Mouse (Mus musculus) common myeloid progenitor, adult 5-6 weeks (primary cell): Measurements from ENCODE around the gene Thap2. TPM values are rescaled to one million over a fixed set of nuclear protein-coding genes. Genes with fewer than 3 reads are reported as not detected.
A peak's percentile ranks its signal among the peaks of the same experiment; 100 is the strongest.

Experiments
- ATAC-seq: replicated peaks from 2 replicates; pipeline ENCODE4 v1.8.0; 2016; ENCODE audit warnings: low read depth, mild to moderate bottlenecking, moderate TSS enrichment, inconsistent platforms; ENCODE audit not compliant: poor library complexity, severe bottlenecking
- total RNA-seq: library from RNA; stranded (forward); fragments of 200-1000, 187-1606 nt; gene quantifications from 2 replicates; pipeline ENCODE4 v1.2.3, GENCODE M21; 2017

The Thap2 gene
- total RNA-seq, 1 experiment from 2014 or later, result 11.7 TPM

- ATAC-seq, result no peak
These were observed 28.1 kb downstream of the Thap2 start for GRCm38 (mm10) chr10:115356106-115356505.

GRCm38 (mm10) chr10:115355016-115355415 lies 29.2 kb downstream of the Thap2 start:
- no peak for ATAC-seq

- no peak for ATAC-seq
These were observed 29.7 kb downstream of the Thap2 start for GRCm38 (mm10) chr10:115354553-115354952.

GRCm38 (mm10) chr10:115350810-115351397 lies 33.3 kb downstream of the Thap2 start:
- ATAC-seq, result peak; percentile 76

GRCm38 (mm10) chr10:115349509-115349908 lies 34.7 kb downstream of the Thap2 start:
- no peak for ATAC-seq

- no peak for ATAC-seq
These were observed 35.2 kb downstream of the Thap2 start for GRCm38 (mm10) chr10:115349029-115349428.

- no peak for ATAC-seq
These were observed 36.1 kb downstream of the Thap2 start for GRCm38 (mm10) chr10:115348131-115348530.

- no peak for ATAC-seq
These were observed 37.8 kb downstream of the Thap2 start for GRCm38 (mm10) chr10:115346444-115346843.

GRCm38 (mm10) chr10:115342771-115343425 lies 41.3 kb downstream of the Thap2 start:
- ATAC-seq, result peak; percentile 94

- peak; percentile 60 for ATAC-seq
These were observed 44.4 kb downstream of the Thap2 start for GRCm38 (mm10) chr10:115339820-115340328.

- ATAC-seq, result no peak
These were observed 47.3 kb downstream of the Thap2 start for GRCm38 (mm10) chr10:115336901-115337300.

GRCm38 (mm10) chr10:115333528-115333927 lies 50.7 kb downstream of the Thap2 start:
- no peak for ATAC-seq

- ATAC-seq, result no peak
These were observed 51.2 kb downstream of the Thap2 start for GRCm38 (mm10) chr10:115332997-115333396.

- no peak for ATAC-seq
These were observed 51.8 kb downstream of the Thap2 start for GRCm38 (mm10) chr10:115332420-115332952.

GRCm38 (mm10) chr10:115329010-115329530 lies 55.2 kb downstream of the Thap2 start:
- no peak for ATAC-seq

GRCm38 (mm10) chr10:115328514-115328913 lies 55.7 kb downstream of the Thap2 start:
- peak; percentile 93 for ATAC-seq

GRCm38 (mm10) chr10:115323295-115323694 lies 60.9 kb downstream of the Thap2 start:
- ATAC-seq, result peak; percentile 71

- peak; percentile 60 for ATAC-seq
These were observed 62.8 kb downstream of the Thap2 start for GRCm38 (mm10) chr10:115321317-115322035.
